Mouse (Mus musculus) right cerebral cortex, postnatal 25 days (tissue): ENCODE measurements around the gene Slamf9.

Experiments
- DNase-seq: peaks from one replicate; pipeline ENCODE4 v3.0.0; 2022

Gene Slamf9

DNA sequence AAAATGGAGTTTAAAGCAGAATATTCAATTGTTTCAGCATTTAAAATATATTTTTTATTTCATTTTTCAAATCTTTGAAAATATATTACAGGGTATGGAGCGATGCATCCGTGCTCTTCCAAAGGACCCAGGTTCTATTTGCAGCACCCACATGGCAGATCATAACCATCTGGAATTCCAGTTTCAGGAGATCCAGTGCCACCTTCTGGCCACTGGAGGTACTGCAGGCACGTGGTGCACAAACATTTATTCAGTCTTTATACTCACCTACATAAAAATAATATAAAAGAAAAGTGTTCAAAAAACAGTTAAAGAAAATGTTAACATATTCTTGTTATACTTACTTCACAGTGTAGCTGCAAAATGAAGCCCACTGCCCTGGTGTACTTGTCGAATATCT is 42.9 kb downstream of the Slamf9 start:
- no peak for DNase-seq

DNA sequence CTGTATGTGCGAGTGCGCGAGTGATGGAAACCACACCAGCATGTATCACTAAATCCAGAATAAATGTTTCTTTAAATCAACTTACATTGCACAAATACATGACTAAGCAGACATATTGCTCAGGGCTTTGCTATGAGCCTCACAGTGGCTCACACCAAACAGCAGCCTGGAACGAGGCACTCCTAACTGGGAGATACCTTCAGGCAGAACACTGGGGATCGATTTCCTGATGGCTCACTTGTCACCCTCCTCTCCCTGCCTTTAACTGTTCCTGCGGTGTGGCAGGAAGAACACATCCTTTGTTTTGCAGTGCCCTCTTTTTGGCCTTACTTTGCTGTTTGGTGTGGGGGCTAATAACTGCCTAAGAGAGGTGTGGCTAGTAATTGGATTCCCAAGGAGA is 44.5 kb downstream of the Slamf9 start:
- no peak for DNase-seq

DNA sequence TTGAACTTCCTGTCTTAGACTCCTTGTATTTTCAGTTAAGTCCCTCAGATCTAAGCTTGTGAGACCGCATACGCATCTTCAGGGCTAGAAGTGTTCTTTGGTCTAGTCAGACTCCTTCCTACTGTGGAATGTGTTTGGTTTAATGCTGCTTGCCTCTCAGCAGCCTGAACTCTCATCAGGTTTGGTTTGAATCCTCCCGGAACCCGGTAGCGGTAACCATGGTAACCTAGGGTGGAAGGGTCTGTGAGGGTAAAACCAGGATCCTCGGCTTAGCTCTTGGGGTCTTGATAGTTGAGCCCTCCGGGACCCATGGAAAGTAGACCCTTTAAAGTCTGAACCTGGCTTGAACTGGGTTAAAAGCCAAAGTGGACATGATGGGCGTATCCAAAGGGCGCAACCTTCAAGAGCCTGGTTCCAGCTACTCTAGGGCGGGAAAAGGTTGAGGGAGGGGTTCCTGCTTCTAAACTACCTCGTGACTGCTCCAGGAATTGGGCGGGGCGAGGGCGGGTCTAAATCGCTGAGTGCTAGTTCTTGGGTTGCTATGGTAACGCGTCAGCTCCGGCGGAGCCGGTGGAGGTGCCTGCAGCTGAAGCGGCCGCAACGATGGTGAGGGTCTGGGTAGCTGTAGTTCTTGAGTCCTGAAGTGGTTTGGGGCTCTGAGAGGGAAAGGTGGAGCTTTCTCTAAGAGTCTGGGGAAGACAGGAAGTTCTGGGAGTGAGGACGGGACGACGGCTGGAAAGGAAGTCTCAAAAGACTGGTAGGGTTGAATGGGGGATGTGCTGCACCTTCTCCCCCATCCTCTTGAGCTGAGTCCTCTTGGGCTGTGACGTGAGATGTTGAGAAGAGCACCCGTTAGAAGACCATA is 45.6 kb downstream of the Slamf9 start, which contains the start of gene Cfap45:
Gene Cfap45 (plus strand): TSS at position 226 of the 865 bp plus-strand sequence.
- DNase-seq, result peak; percentile 82

DNA sequence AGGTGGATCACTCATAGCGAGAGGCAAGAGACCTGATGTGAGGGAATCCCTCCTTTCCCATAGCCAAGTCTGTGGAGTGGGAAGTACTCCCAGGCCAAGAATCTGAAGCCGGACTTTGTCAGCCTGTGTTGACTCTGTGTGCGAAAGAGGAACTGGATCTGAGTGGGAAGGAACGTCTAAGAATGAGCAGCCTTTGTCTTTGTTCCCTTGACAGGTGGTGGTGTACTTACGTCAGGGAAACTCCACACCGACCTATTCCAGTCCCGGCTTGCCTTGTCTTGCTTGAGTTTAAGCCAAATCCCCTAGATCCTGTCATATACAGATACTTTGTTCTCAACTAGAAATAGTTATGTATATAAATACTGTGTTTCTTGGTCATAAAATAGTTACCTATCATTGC is 47.4 kb downstream of the Slamf9 start:
- DNase-seq, result no peak

DNA sequence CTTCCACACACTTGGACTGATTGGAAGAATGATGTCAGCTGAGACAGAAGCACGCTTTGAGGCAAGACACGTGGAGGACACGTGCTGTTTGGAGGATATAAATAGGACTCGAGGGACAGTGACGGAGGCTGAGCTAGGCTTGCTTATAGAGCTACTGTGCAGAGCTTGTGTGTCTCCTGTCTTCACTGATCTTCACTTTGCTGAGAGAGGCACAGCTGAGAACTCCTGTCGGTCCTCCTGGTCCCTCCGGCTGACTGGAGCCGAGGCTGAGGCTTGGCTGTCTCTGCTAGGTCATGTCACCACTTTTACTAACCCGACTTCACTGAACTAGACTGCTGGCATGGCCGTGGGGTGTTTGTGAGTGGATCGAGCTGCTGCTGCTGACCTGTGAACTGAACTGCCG is 48.5 kb downstream of the Slamf9 start:
- no peak for DNase-seq

DNA sequence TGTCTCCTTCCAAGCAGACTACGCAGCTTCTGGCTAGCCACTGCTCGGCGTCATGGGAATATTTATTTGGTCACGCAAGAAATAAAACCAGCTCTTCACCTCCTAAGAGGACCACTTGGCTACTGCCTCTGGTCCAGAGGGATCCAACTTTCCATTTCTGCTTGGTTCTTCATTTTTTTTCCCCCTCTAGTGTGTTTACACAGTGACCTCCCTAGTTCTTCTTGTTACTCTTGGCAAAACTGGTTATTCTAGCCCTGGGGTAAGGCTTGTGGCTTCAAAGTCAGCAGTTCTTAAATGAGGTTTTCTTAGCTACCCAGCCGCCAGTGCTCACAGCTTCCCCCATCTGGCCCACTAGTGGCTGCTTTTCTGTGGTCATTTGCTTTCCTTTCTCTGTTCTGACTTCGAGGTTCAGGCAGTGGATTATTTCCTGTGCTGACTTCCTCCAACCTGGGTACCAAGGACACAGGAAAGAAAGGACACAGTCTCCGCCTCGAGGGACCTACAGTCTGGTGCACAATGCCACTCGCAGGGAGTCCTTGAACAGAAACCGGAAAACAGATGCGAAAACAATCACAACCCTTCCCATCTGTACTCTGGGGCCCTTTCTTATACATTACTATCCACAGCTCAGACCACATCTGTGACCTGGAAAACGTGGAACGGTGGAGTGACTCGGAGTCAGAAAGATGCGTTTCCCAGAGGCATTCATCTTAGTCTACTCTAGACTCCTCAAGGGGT is 50.0 kb downstream of the Slamf9 start:
- no peak for DNase-seq

DNA sequence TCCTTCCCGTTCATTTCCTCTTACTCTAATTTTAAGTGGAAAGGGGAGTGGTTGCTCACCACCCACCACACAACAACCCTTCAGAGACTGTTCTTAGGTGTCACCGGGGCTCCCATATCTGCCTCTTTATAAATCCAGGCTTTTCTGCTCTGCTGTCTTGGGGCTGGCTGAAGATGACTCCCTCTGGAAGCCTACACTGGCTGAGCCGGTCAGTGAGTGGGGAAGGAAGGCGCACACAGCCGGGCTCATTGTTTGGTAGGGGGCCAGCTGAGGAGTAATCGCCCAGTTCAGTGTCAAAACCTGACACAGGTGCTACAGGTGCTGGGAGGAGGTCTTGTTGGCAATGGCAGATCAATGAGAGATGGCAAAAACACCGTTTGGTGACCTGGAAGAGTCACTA is 50.8 kb downstream of the Slamf9 start:
- no peak for DNase-seq

DNA sequence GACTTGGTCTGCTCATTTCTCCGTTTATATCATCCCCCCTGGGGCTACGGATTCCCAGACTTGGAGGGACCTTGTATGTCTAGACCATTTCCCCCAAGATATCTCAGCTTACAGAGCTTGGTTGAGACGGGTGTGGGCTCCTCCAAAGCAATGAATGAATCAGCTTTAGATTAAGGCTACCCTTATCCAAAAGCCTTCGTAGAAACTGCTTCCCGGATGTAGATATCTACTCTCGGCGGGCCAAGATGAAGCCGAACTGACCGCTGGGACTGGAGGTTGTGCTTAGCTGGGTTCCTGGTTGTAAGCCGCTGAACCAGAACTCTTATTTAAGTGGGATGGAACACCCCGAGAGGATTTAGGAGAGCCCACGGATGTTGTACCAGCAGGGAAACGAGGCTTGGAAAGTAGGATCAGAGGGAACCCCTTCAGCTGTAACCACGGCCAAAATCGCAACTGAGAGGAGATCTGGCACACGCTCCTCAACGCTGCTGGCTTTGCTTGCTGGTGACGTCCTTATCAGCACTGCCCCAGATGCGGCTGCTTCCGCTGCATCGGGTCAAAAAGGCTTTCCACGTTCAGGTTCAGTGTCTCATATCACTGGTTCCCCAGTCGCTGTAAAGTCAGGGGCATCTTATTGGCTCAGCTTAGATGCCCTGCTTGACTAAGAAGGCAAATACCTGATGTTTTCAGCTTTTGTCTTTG is 51.4 kb downstream of the Slamf9 start:
- DNase-seq, result no peak

DNA sequence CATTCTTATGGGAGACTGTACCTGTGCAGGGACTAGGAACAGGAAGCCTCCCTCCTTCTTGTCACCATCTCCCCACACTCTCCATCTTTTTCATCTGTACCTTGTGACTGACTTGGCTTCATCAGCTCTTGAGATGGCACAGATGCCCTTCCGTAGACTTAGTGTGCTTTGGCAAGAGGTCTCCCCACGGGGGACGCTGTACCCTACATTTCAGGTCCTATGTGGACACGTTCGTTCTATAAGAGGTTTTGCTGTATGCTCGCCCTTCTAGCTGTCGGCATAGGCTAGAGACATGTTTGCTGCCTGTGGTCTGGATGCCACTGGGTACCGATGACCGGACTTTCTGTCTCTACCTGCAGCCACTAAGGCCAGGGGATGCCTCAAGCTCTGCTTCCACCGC is 52.3 kb downstream of the Slamf9 start:
- no peak for DNase-seq
